Mouse (Mus musculus): ENCODE measurements at regions not wholly inside any gene's neighbourhood (a gene's known extent, or its start where the extent isn't known, plus 50 kb on each side); places are given as distances from the start of the nearest gene placed in this dataset.
"Not testable (repeated sequence)": the region's sequence is repeated elsewhere in the genome, so short reads cannot be mapped to it uniquely, and the experiment has no call there.

DNA sequence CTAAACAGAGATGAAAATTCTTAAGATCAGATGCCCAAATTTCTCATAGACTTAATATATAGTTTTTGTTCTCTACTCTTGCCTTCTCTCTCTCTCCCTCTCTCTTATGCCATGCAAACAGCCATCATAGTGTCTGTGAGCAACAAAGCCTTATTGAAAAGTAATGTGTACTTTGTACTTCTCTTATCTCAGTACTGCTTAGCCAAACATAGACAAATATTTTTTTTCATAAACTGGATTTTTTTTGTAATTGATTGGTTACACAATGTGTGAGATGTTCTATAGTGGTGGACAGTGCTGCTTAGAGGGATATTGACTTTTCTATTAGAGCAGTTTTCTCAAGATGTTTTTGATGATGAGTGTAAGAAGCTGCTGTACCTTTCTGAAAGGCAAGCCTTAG is 90.1 kb upstream of the Vrk2 start:
- no peak for DNase-seq (ENCODE audit: low spot score)

DNA sequence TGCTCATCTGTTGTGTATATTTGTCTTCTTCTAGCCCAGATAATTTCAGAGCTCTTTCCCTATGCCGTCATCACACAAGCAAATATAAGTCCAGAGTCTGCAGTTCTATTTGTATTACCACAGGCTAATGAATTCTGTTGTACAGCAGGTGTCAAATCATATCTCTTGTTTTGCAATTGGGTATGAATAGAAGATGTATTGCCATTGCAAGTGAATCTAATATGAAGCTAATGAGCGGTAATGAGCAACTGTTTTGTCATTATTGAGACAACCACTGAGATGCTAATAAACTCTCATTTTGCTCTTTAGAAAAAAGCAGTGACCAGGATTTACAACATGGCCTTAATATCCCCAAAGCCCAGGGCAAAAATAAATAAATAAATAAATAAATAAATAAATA is 73.5 kb upstream of the Vrk2 start:
- no peak for DNase-seq (ENCODE audit: low spot score)

DNA sequence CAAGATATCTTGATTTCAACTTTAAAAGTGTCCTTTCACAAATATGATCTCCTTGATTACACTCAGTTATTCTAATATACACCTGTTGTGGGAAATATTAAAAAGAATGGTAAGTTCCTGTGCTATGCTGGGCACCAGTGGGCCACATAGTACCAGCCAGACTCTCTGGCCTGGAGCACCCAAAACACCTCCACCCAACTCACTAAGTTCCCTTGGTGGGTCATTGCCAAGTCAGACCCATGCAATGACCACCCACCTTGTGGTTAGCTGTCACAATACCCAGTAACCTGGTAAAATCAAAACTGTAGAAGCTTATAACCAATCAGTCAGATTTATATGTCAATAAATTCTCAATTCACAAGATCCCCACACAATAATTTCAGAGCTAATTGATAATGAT is 67.1 kb upstream of the Vrk2 start:
- DNase-seq (ENCODE audit: low spot score) = no peak

DNA sequence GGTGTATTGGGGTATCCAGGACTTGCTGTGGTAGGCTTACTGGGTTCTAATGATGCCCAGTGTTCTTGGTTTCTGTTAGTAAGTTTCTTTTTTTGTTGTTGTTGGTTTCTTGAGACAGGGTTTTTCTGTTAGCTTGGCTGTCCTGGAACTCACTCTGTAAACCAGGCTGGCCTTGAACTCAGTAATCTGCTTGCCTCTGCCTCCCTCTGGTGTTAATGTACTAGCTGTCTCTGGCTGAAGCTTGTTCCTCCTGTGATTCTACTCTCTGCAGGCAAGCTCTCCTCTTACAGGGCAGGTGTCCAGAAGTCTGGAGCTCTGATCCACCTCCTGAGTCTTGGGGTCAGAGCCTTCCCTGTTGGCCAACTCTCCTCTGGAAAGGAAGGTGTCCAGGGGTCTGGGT is 55.4 kb upstream of the Vrk2 start:
- DNase-seq (ENCODE audit: low spot score) = not testable (repeated sequence)

All from left cerebral cortex, adult 11 months (tissue).